Mouse (Mus musculus) cerebellum, adult 2 months (tissue): ENCODE data around the gene Wwox. TPM values are rescaled to one million over a fixed set of nuclear protein-coding genes. Genes with fewer than 3 reads are reported as not detected.

Source experiments
- DNase-seq, 2 experiments: peaks; one replicate each; pipeline ENCODE4 v3.0.0; 2021
- H3K27ac ChIP-seq: fragments of 200-500 bp; 2 replicates; pipeline ENCODE4 v1.5.1; 2012; ENCODE audit warnings: low read length, control low read depth, inconsistent platforms; ENCODE audit not compliant: insufficient read depth
- H3K27me3 ChIP-seq: fragments of 200-500 bp; 2 replicates; pipeline ENCODE4 v1.6.1; 2012; ENCODE audit warnings: inconsistent platforms, mild to moderate bottlenecking, low read length, moderate library complexity; ENCODE audit not compliant: control insufficient read depth, insufficient read depth
- H3K4me1 ChIP-seq: fragments of 200-500 bp; 2 replicates; pipeline ENCODE4 v1.6.1; 2011; ENCODE audit warnings: low read length; ENCODE audit not compliant: control insufficient read depth, insufficient read depth
- H3K4me3 ChIP-seq: fragments of 200-500 bp; replicated peaks from 2 replicates; pipeline ENCODE3; 2011; ENCODE audit warnings: mild to moderate bottlenecking, low read depth, low read length, control low read depth; ENCODE audit not compliant: insufficient read depth
- CTCF ChIP-seq: fragments of 200-500 bp; IDR thresholded peaks from 2 replicates; pipeline ENCODE4 v1.5.1; 2011; ENCODE audit warnings: low read depth, mild to moderate bottlenecking, control low read depth, low read length, moderate library complexity, borderline replicate concordance; ENCODE audit not compliant: insufficient read depth
- POLR2A ChIP-seq: fragments of 200-500 bp; IDR thresholded peaks from 2 replicates; pipeline ENCODE4 v1.6.1; 2011; ENCODE audit warnings: low read length, control low read depth, borderline replicate concordance; ENCODE audit not compliant: insufficient read depth
- WGBS: fragments of 180-500 bp; shearing (Covaris S2); methylation state at CpG from one replicate; pipeline ENCODE4 v1.1.7; 2018; 5-methylcytosine and 5-hydroxymethylcytosine counted together
- polyA plus RNA-seq: library from polyadenylated mRNA; depleted of rRNA; stranded (reverse); fragments of >200 nt; gene quantifications from 2 replicates; pipeline ENCODE4 v1.2.3, GENCODE M21; 2012

The Wwox gene
- polyA plus RNA-seq, 1 experiment, result 35.2 TPM

- Histone ChIP-seq H3K27ac (no peak overlapping the region), H3K27me3 (no peaks in the 10 kb centered on the region), H3K4me1 (no peaks in the 10 kb centered on the region), H3K4me3 (no peak overlapping the region)
- no peak for DNase-seq
- TF ChIP-seq POLR2A, result no peak
- no peak for TF ChIP-seq CTCF
- WGBS, result 58% methylated on average over 9 of the region's 9 CpGs
These were observed 658.6 kb downstream of the Wwox start for GRCm38 (mm10) chr8:115097988-115098562.

DNA sequence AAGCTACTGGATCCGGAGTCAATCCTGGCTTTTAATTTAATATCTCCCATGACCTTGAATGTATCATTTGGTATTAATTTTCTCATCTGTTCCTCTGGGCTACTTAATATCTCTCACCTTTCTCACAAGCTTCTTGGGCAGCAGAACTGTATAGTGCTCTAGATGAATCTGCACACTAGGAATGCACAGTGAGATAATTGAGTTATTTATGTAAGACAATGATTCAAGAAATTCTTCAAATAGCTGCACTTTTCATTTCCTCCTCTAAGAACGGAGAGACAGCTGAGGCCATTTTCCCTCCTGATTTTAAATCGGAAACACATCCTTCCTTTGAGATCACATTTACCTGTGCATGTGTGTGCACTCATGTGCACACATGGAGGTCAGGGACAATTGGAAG is 669.9 kb downstream of the Wwox start:
- WGBS, result 84% methylated on average over 3 of the region's 3 CpGs
- no peak for DNase-seq
- Histone ChIP-seq H3K4me3 (no peak overlapping the region), H3K4me1 (no peaks in the 10 kb centered on the region), H3K27ac (no peak overlapping the region), H3K27me3 (no peaks in the 10 kb centered on the region; the same call in 1 of the 2 replicates)
- TF ChIP-seq POLR2A (no peak), CTCF (no peak)

- Histone ChIP-seq H3K4me3 (no peak overlapping the region), H3K4me1 (no peaks in the 10 kb centered on the region), H3K27me3 (no peaks in the 10 kb centered on the region; the same call in 1 of the 2 replicates), H3K27ac (no peak overlapping the region)
- TF ChIP-seq POLR2A (no peak), CTCF (no peak)
- no peak for DNase-seq
- WGBS, result 88% methylated on average over 9 of the region's 9 CpGs
These were observed 671.0 kb downstream of the Wwox start for GRCm38 (mm10) chr8:115110423-115110822.

GRCm38 (mm10) chr8:115112062-115112461 is 672.6 kb downstream of the Wwox start:
- Histone ChIP-seq H3K4me1 (no peaks in the 10 kb centered on the region), H3K27ac (no peak overlapping the region), H3K4me3 (no peak overlapping the region), H3K27me3 (no peaks in the 10 kb centered on the region)
- TF ChIP-seq CTCF (no peak), POLR2A (no peak)
- no peak for DNase-seq
- 90% methylated on average over 2 of the region's 2 CpGs for WGBS

- Histone ChIP-seq H3K27ac (no peak overlapping the region), H3K4me1 (no peaks in the 10 kb centered on the region), H3K27me3 (no peaks in the 10 kb centered on the region), H3K4me3 (no peak overlapping the region)
- 50% methylated on average over 6 of the region's 6 CpGs for WGBS
- no peak for DNase-seq
- TF ChIP-seq CTCF, result no peak
- no peak for TF ChIP-seq POLR2A
These were observed 675.0 kb downstream of the Wwox start for GRCm38 (mm10) chr8:115114498-115114897.

- TF ChIP-seq POLR2A (no peak), CTCF (no peak)
- WGBS, result 47% methylated on average over 7 of the region's 7 CpGs
These were observed 686.6 kb downstream of the Wwox start for GRCm38 (mm10) chr8:115126081-115126480.

GRCm38 (mm10) chr8:115126674-115127073 is 687.2 kb downstream of the Wwox start:
- no peak overlapping the region for H3K27ac ChIP-seq
- H3K4me3 ChIP-seq, result no peak overlapping the region
- DNase-seq, result no peak
- TF ChIP-seq POLR2A (no peak), CTCF (no peak)
- no peaks in the 10 kb centered on the region for H3K27me3 ChIP-seq
- no peaks in the 10 kb centered on the region for H3K4me1 ChIP-seq
- WGBS, result 94% methylated on average over 5 of the region's 5 CpGs

More at GRCm38 (mm10) chr8:115126081-115126480, 686.6 kb downstream of the Wwox start:
- no peaks in the 10 kb centered on the region for H3K27me3 ChIP-seq
- no peaks in the 10 kb centered on the region for H3K4me1 ChIP-seq
- no peak overlapping the region for H3K4me3 ChIP-seq
- no peak overlapping the region for H3K27ac ChIP-seq
- DNase-seq, result no peak

DNA sequence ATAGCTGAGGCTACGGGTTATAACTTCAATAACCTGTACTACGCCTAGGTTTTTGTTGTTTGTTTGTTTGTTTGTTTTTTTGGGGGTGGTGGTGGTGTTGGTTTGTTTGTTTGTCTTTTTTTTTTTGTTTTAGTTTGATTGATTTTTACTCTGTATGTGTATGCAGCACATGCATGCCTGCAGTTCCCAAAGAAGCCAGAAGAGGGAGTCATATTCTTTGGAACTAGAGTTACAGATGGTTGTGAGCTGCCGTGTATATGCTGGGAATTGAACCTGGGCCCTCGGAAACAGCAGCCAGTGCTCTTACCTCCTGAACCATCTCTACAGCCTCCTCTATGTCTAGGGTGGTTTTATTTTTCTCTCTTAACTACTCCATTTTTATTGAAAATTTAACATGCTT is 689.9 kb downstream of the Wwox start:
- no peak overlapping the region for H3K27ac ChIP-seq
- no peaks in the 10 kb centered on the region for H3K27me3 ChIP-seq
- TF ChIP-seq CTCF, result no peak
- no peak for TF ChIP-seq POLR2A
- H3K4me3 ChIP-seq, result no peak overlapping the region
- no peaks in the 10 kb centered on the region for H3K4me1 ChIP-seq
- WGBS, result 93% methylated on average over 4 of the region's 4 CpGs
- no peak for DNase-seq
